Mouse (Mus musculus) myocyte (in vitro differentiated cells): ENCODE measurements around the gene Hsdl1.

Source experiments
- CEBPB ChIP-seq: IDR thresholded peaks from 2 replicates; pipeline ENCODE4 v1.6.1; 2011; ENCODE audit warnings: mild to moderate bottlenecking, moderate library complexity; ENCODE audit not compliant: poor library complexity, insufficient read depth, severe bottlenecking
- E2F4 ChIP-seq: IDR thresholded peaks from one replicate; pipeline ENCODE4 v1.6.1; 2011; ENCODE audit warnings: mild to moderate bottlenecking, control low read depth, moderate library complexity; ENCODE audit not compliant: insufficient read depth
- MAX ChIP-seq: IDR thresholded peaks from one replicate; pipeline ENCODE4 v1.6.1; 2011; ENCODE audit warnings: low read depth, mild to moderate bottlenecking, control low read depth
- MYOD1 ChIP-seq, 3 experiments: IDR thresholded peaks; one replicate each; pipeline ENCODE4 v1.6.1; 2011; ENCODE audit warnings: control low read depth in 2 of 3, low read depth in 2 of 3, mild to moderate bottlenecking in 2 of 3, moderate library complexity in 1 of 3; ENCODE audit not compliant: insufficient read length in 2 of 3, control insufficient read depth in 1 of 3
- MYOG ChIP-seq, 3 experiments: IDR thresholded peaks; one replicate each; pipeline ENCODE4 v1.6.1; 2011; ENCODE audit warnings: control low read depth in 2 of 3, low read depth in 2 of 3, mild to moderate bottlenecking in 2 of 3; ENCODE audit not compliant: insufficient read length in 2 of 3, control insufficient read depth in 1 of 3, insufficient read depth in 1 of 3
- POLR2A ChIP-seq: IDR thresholded peaks from one replicate; pipeline ENCODE4 v1.6.1; 2011; ENCODE audit warnings: low read depth, mild to moderate bottlenecking, control low read depth, moderate library complexity; ENCODE audit not compliant: insufficient read length
- POLR2AphosphoS2 ChIP-seq: IDR thresholded peaks from one replicate; pipeline ENCODE4 v1.6.1; 2011; ENCODE audit warnings: low read depth, control low read depth; ENCODE audit not compliant: insufficient read length
- REST ChIP-seq: IDR thresholded peaks from one replicate; pipeline ENCODE4 v1.6.1; 2011; ENCODE audit warnings: mild to moderate bottlenecking, control low read depth, moderate library complexity; ENCODE audit not compliant: insufficient read depth, insufficient read length
- SRF ChIP-seq: IDR thresholded peaks from one replicate; pipeline ENCODE4 v1.6.1; 2011; ENCODE audit warnings: low read depth; ENCODE audit not compliant: control insufficient read depth, insufficient read length
- TCF12 ChIP-seq: IDR thresholded peaks from one replicate; pipeline ENCODE4 v1.6.1; 2011; ENCODE audit warnings: mild to moderate bottlenecking, control low read depth; ENCODE audit not compliant: poor library complexity, insufficient read depth, severe bottlenecking
- TCF3 ChIP-seq: IDR thresholded peaks from one replicate; pipeline ENCODE4 v1.6.1; 2011; ENCODE audit warnings: low read depth, control low read depth; ENCODE audit not compliant: insufficient read length
- USF1 ChIP-seq: IDR thresholded peaks from one replicate; pipeline ENCODE4 v1.6.1; 2011; ENCODE audit warnings: low read depth, mild to moderate bottlenecking, control low read depth, moderate library complexity

DNA sequence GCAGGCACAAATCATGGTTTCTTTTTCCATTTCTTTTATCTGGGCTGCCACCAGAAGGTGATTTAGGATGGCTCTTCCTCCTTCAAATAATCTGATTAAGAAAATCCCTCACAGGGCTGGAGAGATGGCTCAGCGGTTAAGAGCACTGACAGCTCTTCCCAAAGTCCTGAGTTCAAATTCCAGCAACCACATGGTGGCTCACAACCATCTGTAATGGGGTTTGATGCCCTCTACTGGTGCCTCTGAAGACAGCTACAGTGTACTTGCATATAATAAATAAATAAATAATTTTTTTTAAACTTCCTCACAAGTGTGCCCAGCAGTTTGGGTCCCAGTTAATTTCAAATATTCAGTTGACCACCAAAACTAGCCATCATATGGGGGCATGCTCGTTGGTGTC, 31.2 kb upstream of the Hsdl1 start:
- TF ChIP-seq USF1: no peak
- TF ChIP-seq SRF: no peak
- TF ChIP-seq POLR2A: no peak
- no peak for TF ChIP-seq TCF12
- TF ChIP-seq E2F4: no peak
- no peak for TF ChIP-seq MYOG (IDR thresholded peaks at IDR 0.05; ENCODE audit: control insufficient read depth in 1 of 3, insufficient read depth in 1 of 3, insufficient read length in 2 of 3, low read depth in 2 of 3)
- TF ChIP-seq CEBPB: no peak
- no peak for TF ChIP-seq MAX
- no peak for TF ChIP-seq POLR2AphosphoS2
- TF ChIP-seq REST: no peak
- no peak for TF ChIP-seq MYOD1 (IDR thresholded peaks at IDR 0.05; ENCODE audit: control insufficient read depth in 1 of 3, insufficient read length in 2 of 3, low read depth in 2 of 3)
- TF ChIP-seq TCF3: no peak
